Mouse (Mus musculus) adrenal gland, postnatal 36 days (tissue): Measurements from ENCODE around the gene Grasp. TPM values are rescaled to one million over a fixed set of nuclear protein-coding genes. Genes with fewer than 3 reads are reported as not detected.

ENCODE experiments used
- DNase-seq, 2 experiments: peaks; one replicate each; pipeline ENCODE4 v3.0.0; 2021; ENCODE audit warnings: mixed read lengths in 1 of 2
- total RNA-seq, 2 experiments: library from RNA; stranded (reverse); gene quantifications; 2 replicates each; pipeline ENCODE4 v1.2.3; 2021

Grasp gene
- total RNA-seq, 2 experiments from 2014 or later = 18.7 to 60.1 TPM

GRCm38 (mm10) chr15:101194951-101195823, 28.8 kb upstream of the Grasp start:
- no peak for DNase-seq

GRCm38 (mm10) chr15:101196079-101196795, 27.8 kb upstream of the Grasp start:
- no peak for DNase-seq

GRCm38 (mm10) chr15:101196961-101197360, 27.0 kb upstream of the Grasp start:
- DNase-seq = no peak

GRCm38 (mm10) chr15:101197497-101198179, 26.4 kb upstream of the Grasp start:
- no peak for DNase-seq

- DNase-seq = peak; percentile 76 to 79
Measured at GRCm38 (mm10) chr15:101198218-101198617, 25.8 kb upstream of the Grasp start.

GRCm38 (mm10) chr15:101198850-101199249, 25.1 kb upstream of the Grasp start:
- no peak for DNase-seq

GRCm38 (mm10) chr15:101200777-101201295, 23.2 kb upstream of the Grasp start:
- DNase-seq = no peak

GRCm38 (mm10) chr15:101201414-101201813, 22.6 kb upstream of the Grasp start:
- DNase-seq = no peak

GRCm38 (mm10) chr15:101203673-101204072, 20.3 kb upstream of the Grasp start:
- DNase-seq = no peak

GRCm38 (mm10) chr15:101204781-101205180, 19.2 kb upstream of the Grasp start:
- DNase-seq = no peak

GRCm38 (mm10) chr15:101210228-101210627, 13.8 kb upstream of the Grasp start:
- DNase-seq = peak; percentile 66 to 81

- peak in 1 of 2 experiments; percentile 48 for DNase-seq
Measured at GRCm38 (mm10) chr15:101210998-101211613, 12.9 kb upstream of the Grasp start.

GRCm38 (mm10) chr15:101212435-101212834, 11.6 kb upstream of the Grasp start:
- peak in 1 of 2 experiments; percentile 57 for DNase-seq

- DNase-seq = peak in 1 of 2 experiments; percentile 59
Measured at GRCm38 (mm10) chr15:101215136-101215535, 8.9 kb upstream of the Grasp start.

- no peak for DNase-seq
Measured at GRCm38 (mm10) chr15:101216036-101216435, 8.0 kb upstream of the Grasp start.

- DNase-seq = no peak
Measured at GRCm38 (mm10) chr15:101220905-101221297, 3.1 kb upstream of the Grasp start.

- DNase-seq = peak; percentile 94 to 95
Measured at GRCm38 (mm10) chr15:101221298-101222104, 2.5 kb upstream of the Grasp start.

- DNase-seq = no peak
Measured at GRCm38 (mm10) chr15:101222897-101223482, 998 bp upstream of the Grasp start.

- no peak for DNase-seq
Measured at GRCm38 (mm10) chr15:101223596-101223995, 392 bp upstream of the Grasp start.

GRCm38 (mm10) chr15:101224977-101225376, 989 bp downstream of the Grasp start:
- peak in 1 of 2 experiments; percentile 47 for DNase-seq

GRCm38 (mm10) chr15:101227971-101228370, 4.0 kb downstream of the Grasp start:
- DNase-seq = peak; percentile 61 to 82
